Mouse (Mus musculus) MEL (cell line): ENCODE results near the gene Hps5. TPM values are rescaled to one million over a fixed set of nuclear protein-coding genes. Genes with fewer than 3 reads are reported as not detected.

Source experiments
- DNase-seq: peaks from one replicate; pipeline ENCODE4 v3.0.0; 2011; ENCODE audit warnings: low read depth, low spot score
- H3K27ac ChIP-seq: 2 replicates; pipeline ENCODE4 v1.5.1; 2012; ENCODE audit warnings: low read depth, mild to moderate bottlenecking, control low read depth, low read length, moderate library complexity; ENCODE audit not compliant: control insufficient read depth
- H3K27me3 ChIP-seq, 2 experiments: fragments of 150-350 bp in 1 of 2; sonication (generic) in 1 of 2; 2 replicates each; pipeline ENCODE4 v1.6.1; 2012; ENCODE audit warnings: low read length in 2 of 2, mild to moderate bottlenecking in 2 of 2, improper control_type of control experiment in 1 of 2, moderate library complexity in 1 of 2; ENCODE audit not compliant: insufficient read depth in 2 of 2, control insufficient read depth in 1 of 2
- H3K36me3 ChIP-seq, 2 experiments: 2 replicates each; pipeline ENCODE4 v1.6.1; 2012 to 2014; ENCODE audit warnings: low read length in 2 of 2, improper control_type of control experiment in 1 of 2, inconsistent platforms in 1 of 2, mild to moderate bottlenecking in 1 of 2; ENCODE audit not compliant: insufficient read depth in 2 of 2, control insufficient read depth in 1 of 2
- H3K4me1 ChIP-seq, 2 experiments: fragments of 150-350 bp in 1 of 2; sonication (generic) in 1 of 2; 2 replicates each; pipeline ENCODE4 v1.6.1; 2012; ENCODE audit warnings: low read length in 2 of 2, improper control_type of control experiment in 1 of 2, mild to moderate bottlenecking in 1 of 2; ENCODE audit not compliant: insufficient read depth in 2 of 2, control insufficient read depth in 1 of 2
- H3K4me3 ChIP-seq, 2 experiments: fragments of 150-350 bp in 1 of 2; sonication (generic) in 1 of 2; 2 replicates each; pipeline ENCODE4 v1.5.1; 2012; ENCODE audit warnings: low read depth in 2 of 2, low read length in 2 of 2, mild to moderate bottlenecking in 2 of 2, moderate library complexity in 2 of 2, control low read depth in 1 of 2, improper control_type of control experiment in 1 of 2; ENCODE audit not compliant: control insufficient read depth in 1 of 2, insufficient read depth in 1 of 2
- H3K79me2 ChIP-seq: 2 replicates; pipeline ENCODE4 v1.6.1; 2012; ENCODE audit warnings: mild to moderate bottlenecking, low read length, moderate library complexity; ENCODE audit not compliant: control insufficient read depth, poor library complexity, insufficient read depth
- H3K9ac ChIP-seq: 2 replicates; pipeline ENCODE4 v1.6.1; 2012; ENCODE audit warnings: low read depth, mild to moderate bottlenecking, control low read depth, low read length, moderate library complexity; ENCODE audit not compliant: control insufficient read depth, poor library complexity, severe bottlenecking
- H3K9me3 ChIP-seq: fragments of 150-350 bp; sonication (generic); replicated peaks from 2 replicates; pipeline ENCODE4 v1.6.1; 2012; ENCODE audit warnings: mild to moderate bottlenecking, low read length, improper control_type of control experiment, moderate library complexity; ENCODE audit not compliant: insufficient read depth
- BHLHE40 ChIP-seq: IDR thresholded peaks from 2 replicates; pipeline ENCODE4 v1.6.1; 2012; ENCODE audit warnings: low read depth, mild to moderate bottlenecking, inconsistent platforms, low read length, improper control_type of control experiment, borderline replicate concordance
- CHD1 ChIP-seq: IDR thresholded peaks from 2 replicates; pipeline ENCODE4 v1.6.1; 2012; ENCODE audit warnings: low read depth, mild to moderate bottlenecking, inconsistent platforms, low read length, improper control_type of control experiment
- CHD2 ChIP-seq: IDR thresholded peaks from 2 replicates; pipeline ENCODE4 v1.6.1; 2011; ENCODE audit warnings: low read length, improper control_type of control experiment
- CTCF ChIP-seq, 3 experiments: IDR thresholded peaks in 2 of 3; conservative IDR thresholded peaks in 1 of 3; 2 replicates each; pipeline ENCODE4 v1.5.1; 2011 to 2012; ENCODE audit warnings: low read length in 3 of 3, low read depth in 2 of 3, mild to moderate bottlenecking in 2 of 3, improper control_type of control experiment in 1 of 3, inconsistent platforms in 1 of 3, mixed read lengths in 1 of 3, moderate library complexity in 1 of 3; ENCODE audit not compliant: control insufficient read depth in 1 of 3, insufficient read depth in 1 of 3, poor library complexity in 1 of 3, severe bottlenecking in 1 of 3
- E2F4 ChIP-seq: IDR thresholded peaks from 2 replicates; pipeline ENCODE4 v1.6.1; 2011; ENCODE audit warnings: low read depth, low read length, improper control_type of control experiment, borderline replicate concordance
- ELF1 ChIP-seq: IDR thresholded peaks from 2 replicates; pipeline ENCODE4 v1.6.1; 2014; ENCODE audit warnings: low read depth, mild to moderate bottlenecking, inconsistent platforms, low read length, improper control_type of control experiment, moderate library complexity
- ETS1 ChIP-seq: IDR thresholded peaks from 2 replicates; pipeline ENCODE4 v1.6.1; 2012; ENCODE audit warnings: low read depth, mild to moderate bottlenecking, inconsistent platforms, low read length, improper control_type of control experiment, moderate library complexity
- GABPA ChIP-seq: IDR thresholded peaks from 2 replicates; pipeline ENCODE4 v1.6.1; 2012; ENCODE audit warnings: low read depth, mild to moderate bottlenecking, inconsistent platforms, low read length, improper control_type of control experiment, moderate library complexity
- GATA1 ChIP-seq: IDR thresholded peaks from 2 replicates; pipeline ENCODE4 v1.6.1; 2011; ENCODE audit warnings: low read depth, low read length, improper control_type of control experiment
- HCFC1 ChIP-seq: IDR thresholded peaks from 2 replicates; pipeline ENCODE4 v1.6.1; 2012; ENCODE audit warnings: low read depth, mild to moderate bottlenecking, inconsistent platforms, low read length, improper control_type of control experiment, moderate library complexity
- JUND ChIP-seq: IDR thresholded peaks from 2 replicates; pipeline ENCODE4 v1.6.1; 2011; ENCODE audit warnings: low read depth, mild to moderate bottlenecking, improper control_type of control experiment, low read length
- KAT2A ChIP-seq: conservative IDR thresholded peaks from 2 replicates; pipeline ENCODE4 v1.6.1; 2012; ENCODE audit warnings: low read depth, low read length, improper control_type of control experiment, inconsistent platforms
- MAFK ChIP-seq: IDR thresholded peaks from 2 replicates; pipeline ENCODE4 v1.6.1; 2011; ENCODE audit warnings: low read depth, mild to moderate bottlenecking, low read length, improper control_type of control experiment, borderline replicate concordance
- MAX ChIP-seq: IDR thresholded peaks from 2 replicates; pipeline ENCODE4 v1.6.1; 2011; ENCODE audit warnings: low read length, improper control_type of control experiment
- MAZ ChIP-seq: IDR thresholded peaks from 2 replicates; pipeline ENCODE4 v1.6.1; 2012; ENCODE audit warnings: low read depth, mild to moderate bottlenecking, inconsistent platforms, low read length, improper control_type of control experiment
- MEF2A ChIP-seq: IDR thresholded peaks from 2 replicates; pipeline ENCODE4 v1.6.1; 2014; ENCODE audit warnings: low read depth, mild to moderate bottlenecking, inconsistent platforms, low read length, improper control_type of control experiment; ENCODE audit not compliant: poor library complexity, insufficient replicate concordance, severe bottlenecking; ENCODE audit errors: extremely low read depth
- MXI1 ChIP-seq: IDR thresholded peaks from 2 replicates; pipeline ENCODE4 v1.6.1; 2011; ENCODE audit warnings: mild to moderate bottlenecking, low read depth, low read length, improper control_type of control experiment
- MYB ChIP-seq: IDR thresholded peaks from 2 replicates; pipeline ENCODE4 v1.6.1; 2011; ENCODE audit warnings: mild to moderate bottlenecking, low read depth, low read length, improper control_type of control experiment
- MYC ChIP-seq: IDR thresholded peaks from 2 replicates; pipeline ENCODE4 v1.6.1; 2011; ENCODE audit warnings: low read depth, mild to moderate bottlenecking, low read length, improper control_type of control experiment, moderate library complexity
- NELFE ChIP-seq: IDR thresholded peaks from 2 replicates; pipeline ENCODE4 v1.6.1; 2011; ENCODE audit warnings: low read depth, low read length, improper control_type of control experiment
- NRF1 ChIP-seq: IDR thresholded peaks from 2 replicates; pipeline ENCODE4 v1.6.1; 2014; ENCODE audit warnings: low read depth, mild to moderate bottlenecking, inconsistent platforms, low read length, improper control_type of control experiment, moderate library complexity; ENCODE audit not compliant: poor library complexity, insufficient read depth, severe bottlenecking
- POLR2A ChIP-seq, 2 experiments: IDR thresholded peaks; 2 replicates each; pipeline ENCODE4 v1.6.1; 2011 to 2012; ENCODE audit warnings: low read length in 2 of 2, mild to moderate bottlenecking in 2 of 2, control low read depth in 1 of 2, improper control_type of control experiment in 1 of 2, low read depth in 1 of 2, moderate library complexity in 1 of 2; ENCODE audit not compliant: control insufficient read depth in 1 of 2, insufficient read depth in 1 of 2, poor library complexity in 1 of 2
- POLR2AphosphoS5 ChIP-seq: IDR thresholded peaks from 2 replicates; pipeline ENCODE4 v1.6.1; 2012; ENCODE audit warnings: low read depth, borderline replicate concordance, mild to moderate bottlenecking, inconsistent platforms, low read length, moderate library complexity, mixed read lengths
- RAD21 ChIP-seq: IDR thresholded peaks from 2 replicates; pipeline ENCODE4 v1.6.1; 2011; ENCODE audit warnings: mild to moderate bottlenecking, low read depth, low read length, improper control_type of control experiment
- SIN3A ChIP-seq: IDR thresholded peaks from 2 replicates; pipeline ENCODE4 v1.6.1; 2012; ENCODE audit warnings: low read length, improper control_type of control experiment, inconsistent platforms
- SMC3 ChIP-seq: IDR thresholded peaks from 2 replicates; pipeline ENCODE4 v1.6.1; 2011; ENCODE audit warnings: low read depth, low read length, improper control_type of control experiment
- TCF12 ChIP-seq: IDR thresholded peaks from 2 replicates; pipeline ENCODE4 v1.6.1; 2014; ENCODE audit warnings: low read depth, mild to moderate bottlenecking, inconsistent platforms, low read length, improper control_type of control experiment, moderate library complexity
- UBTF ChIP-seq: IDR thresholded peaks from 2 replicates; pipeline ENCODE4 v1.6.1; 2012; ENCODE audit warnings: low read depth, mild to moderate bottlenecking, inconsistent platforms, low read length, improper control_type of control experiment, moderate library complexity, borderline replicate concordance; ENCODE audit not compliant: insufficient read depth
- USF1 ChIP-seq: IDR thresholded peaks from 2 replicates; pipeline ENCODE4 v1.6.1; 2014; ENCODE audit warnings: low read depth, mild to moderate bottlenecking, inconsistent platforms, low read length, improper control_type of control experiment, moderate library complexity
- USF2 ChIP-seq, 2 experiments: IDR thresholded peaks; 2 replicates each; pipeline ENCODE4 v1.6.1; 2011 to 2012; ENCODE audit warnings: improper control_type of control experiment in 2 of 2, low read length in 2 of 2, borderline replicate concordance in 1 of 2, inconsistent platforms in 1 of 2, low read depth in 1 of 2, mild to moderate bottlenecking in 1 of 2; ENCODE audit not compliant: insufficient read depth in 1 of 2
- ZC3H11A ChIP-seq: IDR thresholded peaks from 2 replicates; pipeline ENCODE4 v1.6.1; 2012; ENCODE audit warnings: low read depth, mild to moderate bottlenecking, inconsistent platforms, low read length, improper control_type of control experiment
- ZKSCAN1 ChIP-seq: IDR thresholded peaks from 2 replicates; pipeline ENCODE4 v1.6.1; 2012; ENCODE audit warnings: low read depth, mild to moderate bottlenecking, inconsistent platforms, low read length, improper control_type of control experiment, moderate library complexity
- ZMIZ1 ChIP-seq: IDR thresholded peaks from 2 replicates; pipeline ENCODE4 v1.6.1; 2012; ENCODE audit warnings: low read depth, mild to moderate bottlenecking, inconsistent platforms, low read length, improper control_type of control experiment, moderate library complexity
- ZNF384 ChIP-seq: IDR thresholded peaks from 2 replicates; pipeline ENCODE4 v1.6.1; 2012; ENCODE audit warnings: low read depth, mild to moderate bottlenecking, inconsistent platforms, low read length, improper control_type of control experiment
- polyA plus RNA-seq, 2 experiments: library from polyadenylated mRNA; stranded (reverse) in 1 of 2; unstranded in 1 of 2; fragments of >175 nt in 1 of 2; fragments of >200 nt in 1 of 2; gene quantifications; 2 replicates each; pipeline versions ENCODE4 v1.2.1 to v1.2.4; 2012; ENCODE audit warnings: low replicate concordance in 2 of 2, low read depth in 1 of 2; ENCODE audit not compliant: insufficient read length in 2 of 2, insufficient read depth in 1 of 2, missing spikeins in 1 of 2
- total RNA-seq: library from RNA; depleted of rRNA; stranded (reverse); fragments of 300-350 nt; gene quantifications from 2 replicates; pipeline ENCODE4 v1.2.3, GENCODE M21; 2012; rRNA removed

Gene Hps5
- total RNA-seq (15.5 and 19.3 TPM in 2 replicates), polyA plus RNA-seq (10 to 100 TPM in 1 of 2 experiments, not detected in 1; 20.2 TPM)

DNA sequence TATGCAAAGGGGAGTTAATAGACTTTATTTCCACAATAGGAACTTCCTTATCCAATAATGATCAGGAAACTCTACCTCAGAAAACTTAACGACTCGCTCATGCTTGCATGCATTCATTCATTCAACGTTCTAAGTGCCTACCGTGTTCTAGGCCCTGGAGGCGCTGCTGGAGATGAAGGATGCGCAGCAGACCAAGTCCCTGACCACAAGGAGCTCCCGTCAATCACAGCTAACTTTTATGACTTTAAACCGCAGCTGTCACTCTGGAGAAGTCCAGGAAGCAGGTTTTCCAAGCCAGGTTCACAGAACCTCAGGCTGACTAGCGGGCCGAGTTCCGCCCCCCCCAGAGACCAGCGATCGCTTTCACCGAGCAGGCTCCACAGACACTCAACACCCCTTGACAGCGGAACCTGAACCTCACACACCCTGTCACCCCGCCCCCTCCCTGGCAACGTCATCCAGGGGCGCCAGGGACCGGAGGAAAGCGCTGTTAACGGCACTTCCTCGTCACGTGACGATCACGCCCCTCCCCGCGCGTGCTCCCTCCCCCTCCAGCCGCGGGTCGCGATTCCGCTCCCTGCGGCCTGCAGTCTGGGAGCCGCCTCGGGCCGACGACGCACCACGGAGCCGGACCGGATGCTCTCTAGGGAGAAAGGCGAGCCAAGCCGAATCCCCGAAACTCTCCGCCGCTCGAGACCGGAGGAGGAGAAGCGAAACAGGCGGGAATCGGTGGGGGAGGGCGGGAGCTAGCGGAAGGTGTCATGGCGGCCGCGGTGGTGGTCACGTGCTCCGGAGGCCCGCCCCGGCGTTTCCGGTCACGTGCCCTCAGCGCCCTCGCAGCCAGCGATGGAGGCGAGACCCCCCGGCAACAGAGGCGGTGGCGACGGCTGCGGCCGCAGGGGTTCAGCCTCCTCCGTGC, at the start of gene Hps5, which contains the start of gene Gtf2h1:
Hps5 (minus strand) TSS at position 778 of the 919 bp plus-strand sequence.
Gtf2h1 (plus strand) TSS at position 817 of the 919 bp plus-strand sequence.
- Histone ChIP-seq H3K4me3 (peak within 1 kb of the TSS; percentile 85 to 94), H3K9ac (peak within 1 kb of the TSS; percentile 95), H3K27me3 (no peaks in the 10 kb centered on the region), H3K36me3 (peaks cover 22 to 32% of the 10 kb centered on the region in 2 experiments), H3K79me2 (peaks cover 47% of the 10 kb centered on the region), H3K4me1 (peaks cover 9 to 15% of the 10 kb centered on the region in 2 experiments), H3K27ac (peak within 1 kb of the TSS; percentile 91), H3K9me3 (no peaks in the 10 kb centered on the region)
- peak; percentile 99 for DNase-seq
- TF ChIP-seq ETS1 = peak; percentile 58
- TF ChIP-seq USF2 (IDR thresholded peaks at IDR 0.05; ENCODE audit: borderline replicate concordance in 1 of 2, insufficient read depth in 1 of 2, low read depth in 1 of 2, low read length in 2 of 2) = peak; percentile 44 to 94; a peak in 3 of 4 replicates
- TF ChIP-seq MAX = peak; percentile 99
- peak; percentile 76 for TF ChIP-seq NELFE
- TF ChIP-seq ELF1 = peak; percentile 97
- TF ChIP-seq JUND = no peak
- TF ChIP-seq MEF2A = no peak
- TF ChIP-seq USF1 = peak; percentile 92
- peak; percentile 78 for TF ChIP-seq MYC
- peak; percentile 97 for TF ChIP-seq SIN3A
- TF ChIP-seq HCFC1 = peak; percentile 90
- no peak for TF ChIP-seq SMC3
- TF ChIP-seq CTCF (IDR thresholded peaks at IDR 0.05 in 2 of 3, conservative IDR thresholded peaks at IDR 0.05 in 1 of 3; ENCODE audit: control insufficient read depth in 1 of 3, insufficient read depth in 1 of 3, low read depth in 2 of 3, low read length in 3 of 3, poor library complexity in 1 of 3, severe bottlenecking in 1 of 3) = no peak
- peak; percentile 58; the same call in 1 of the 2 replicates for TF ChIP-seq ZMIZ1
- peak; percentile 87 for TF ChIP-seq MYB
- TF ChIP-seq POLR2A (IDR thresholded peaks at IDR 0.05; ENCODE audit: control insufficient read depth in 1 of 2, insufficient read depth in 1 of 2, low read depth in 1 of 2, low read length in 2 of 2, poor library complexity in 1 of 2) = peak; percentile 75 to 83; a peak in 3 of 4 replicates
- TF ChIP-seq E2F4 = 0 out of 2 replicates have a peak, but pooled peaks have one; percentile 32
- no peak for TF ChIP-seq MAFK
- TF ChIP-seq ZC3H11A = 0 out of 2 replicates have a peak, but pooled peaks have one; percentile 5
- no peak for TF ChIP-seq UBTF
- TF ChIP-seq CHD2 = no peak
- TF ChIP-seq MAZ = peak; percentile 98
- no peak for TF ChIP-seq GATA1
- TF ChIP-seq TCF12 = peak; percentile 17; the same call in 1 of the 2 replicates
- TF ChIP-seq BHLHE40 = peak; percentile 92
- TF ChIP-seq MXI1 = peak; percentile 95
- no peak for TF ChIP-seq ZNF384
- TF ChIP-seq NRF1 = peak; percentile 66
- TF ChIP-seq ZKSCAN1 = no peak
- no peak for TF ChIP-seq RAD21
- TF ChIP-seq KAT2A = peak; percentile 65
- no peak for TF ChIP-seq GABPA
- TF ChIP-seq POLR2AphosphoS5 = no peak
- TF ChIP-seq CHD1 = no peak
